Mouse (Mus musculus) bone marrow, adult 2 months (tissue): Measurements from ENCODE around the gene Sipa1l1.

Experiments used
- CTCF ChIP-seq: fragments of 200-500 bp; IDR thresholded peaks from 2 replicates; pipeline ENCODE4 v1.5.1; 2011; ENCODE audit warnings: low read length, control low read depth; ENCODE audit not compliant: control insufficient read depth, insufficient read depth
- POLR2A ChIP-seq: fragments of 200-500 bp; IDR thresholded peaks from 2 replicates; pipeline ENCODE4 v1.6.1; 2011; ENCODE audit warnings: low read depth, mild to moderate bottlenecking, control low read depth, low read length, borderline replicate concordance; ENCODE audit not compliant: control insufficient read depth

- TF ChIP-seq CTCF = no peak
- TF ChIP-seq POLR2A = no peak
Measured at GRCm38 (mm10) chr12:82237946-82238345, 68.8 kb downstream of the Sipa1l1 start.
